Mouse (Mus musculus): Measurements from ENCODE around the gene Ccdc88b.
A peak's percentile ranks its signal among the peaks of the same experiment; 100 is the strongest.
"Not testable (repeated sequence)": the region's sequence is repeated elsewhere in the genome, so short reads cannot be mapped to it uniquely, and the experiment has no call there.

Ccdc88b gene

GRCm38 (mm10) chr19:6858031-6858430 is at the start of gene Ccdc88b:
Gene Ccdc88b (minus strand): TSS chr19:6858211.
- DNase-seq, result no peak

- peak; percentile 30 for DNase-seq
These were observed 49.1 kb upstream of the Ccdc88b start for GRCm38 (mm10) chr19:6907094-6907493.

- peak; percentile 62 for DNase-seq
These were observed 48.2 kb upstream of the Ccdc88b start for GRCm38 (mm10) chr19:6906199-6906598.

GRCm38 (mm10) chr19:6905498-6906159 is 47.6 kb upstream of the Ccdc88b start:
- DNase-seq, result peak; percentile 52

- DNase-seq, result peak; percentile 93
These were observed 46.8 kb upstream of the Ccdc88b start for GRCm38 (mm10) chr19:6904846-6905245.

GRCm38 (mm10) chr19:6903031-6903430 is 45.0 kb upstream of the Ccdc88b start:
- peak; percentile 73 for DNase-seq

GRCm38 (mm10) chr19:6899641-6900040 is 41.6 kb upstream of the Ccdc88b start:
- peak; percentile 66 for DNase-seq

- not testable (repeated sequence) for DNase-seq
These were observed 37.7 kb upstream of the Ccdc88b start for GRCm38 (mm10) chr19:6895608-6896305.

- DNase-seq, result no peak
These were observed 35.9 kb upstream of the Ccdc88b start for GRCm38 (mm10) chr19:6893731-6894451.

- peak; percentile 44 for DNase-seq
These were observed 34.5 kb upstream of the Ccdc88b start for GRCm38 (mm10) chr19:6892512-6892911.

GRCm38 (mm10) chr19:6877965-6878364 is 20.0 kb upstream of the Ccdc88b start:
- DNase-seq, result no peak

- no peak for DNase-seq
These were observed 18.8 kb upstream of the Ccdc88b start for GRCm38 (mm10) chr19:6876799-6877198.

GRCm38 (mm10) chr19:6875834-6876233 is 17.8 kb upstream of the Ccdc88b start:
- DNase-seq, result no peak

GRCm38 (mm10) chr19:6874257-6874656 is 16.2 kb upstream of the Ccdc88b start:
- DNase-seq, result no peak

- DNase-seq, result no peak
These were observed 14.7 kb upstream of the Ccdc88b start for GRCm38 (mm10) chr19:6872701-6873100.

GRCm38 (mm10) chr19:6871574-6872271 is 13.7 kb upstream of the Ccdc88b start:
- DNase-seq, result peak; percentile 95

- DNase-seq, result peak; percentile 72
These were observed 11.3 kb upstream of the Ccdc88b start for GRCm38 (mm10) chr19:6869355-6869754.

- no peak for DNase-seq
These were observed 3.4 kb upstream of the Ccdc88b start for GRCm38 (mm10) chr19:6861451-6861850.

- no peak for DNase-seq
These were observed 2.7 kb upstream of the Ccdc88b start for GRCm38 (mm10) chr19:6860706-6861105.

- DNase-seq, result no peak
These were observed 2.0 kb upstream of the Ccdc88b start for GRCm38 (mm10) chr19:6859971-6860370.

- DNase-seq, result no peak
These were observed 1.1 kb upstream of the Ccdc88b start for GRCm38 (mm10) chr19:6859032-6859651.

- no peak for DNase-seq
These were observed 513 bp downstream of the Ccdc88b start for GRCm38 (mm10) chr19:6857391-6858005.

Measured in kidney, adult 11 months (tissue).